Mouse (Mus musculus) small intestine, adult 2 months (tissue): Measurements from ENCODE around the gene Klhl5.

Experiments
- CTCF ChIP-seq: fragments of 200-500 bp; IDR thresholded peaks from 2 replicates; pipeline ENCODE4 v1.5.1; 2012; ENCODE audit warnings: low read depth, mild to moderate bottlenecking, control low read depth, inconsistent platforms, low read length, moderate library complexity, mixed read lengths; ENCODE audit not compliant: insufficient replicate concordance, insufficient read length; ENCODE audit errors: extremely low read depth
- POLR2A ChIP-seq: fragments of 200-500 bp; IDR thresholded peaks from 2 replicates; pipeline ENCODE4 v1.6.1; 2012; ENCODE audit warnings: low read depth, mild to moderate bottlenecking, control low read depth, inconsistent platforms, low read length, moderate library complexity

DNA sequence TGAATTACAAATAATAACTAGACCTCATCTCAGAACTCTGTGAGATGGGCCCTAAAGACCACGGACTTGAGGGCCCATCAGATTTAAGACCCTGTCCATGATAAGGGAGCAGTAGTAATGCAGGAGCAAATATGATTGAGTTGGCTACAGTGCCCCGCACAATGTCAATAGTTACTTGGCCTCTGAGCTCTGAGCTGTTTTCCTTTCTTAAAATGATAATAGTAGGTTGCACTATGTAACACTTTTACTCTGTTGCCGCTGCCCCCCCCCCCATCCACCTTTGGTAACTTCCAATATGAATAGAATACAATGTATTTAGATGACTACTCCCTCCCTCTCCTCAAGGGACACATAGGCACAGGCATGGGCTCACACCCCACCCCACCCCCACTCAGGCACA is 43.9 kb downstream of the Klhl5 start:
- TF ChIP-seq CTCF (no peak), POLR2A (no peak)
